Mouse (Mus musculus) urinary bladder, postnatal 36 days (tissue): ENCODE data around the gene 4930524B15Rik.
"Not testable (repeated sequence)": the region's sequence is repeated elsewhere in the genome, so short reads cannot be mapped to it uniquely, and the experiment has no call there.

ENCODE experiments used
- DNase-seq, 2 experiments: peaks; one replicate each; pipeline ENCODE4 v3.0.0; 2022; ENCODE audit warnings: low spot score in 2 of 2, mixed read lengths in 1 of 2

4930524B15Rik gene

DNA sequence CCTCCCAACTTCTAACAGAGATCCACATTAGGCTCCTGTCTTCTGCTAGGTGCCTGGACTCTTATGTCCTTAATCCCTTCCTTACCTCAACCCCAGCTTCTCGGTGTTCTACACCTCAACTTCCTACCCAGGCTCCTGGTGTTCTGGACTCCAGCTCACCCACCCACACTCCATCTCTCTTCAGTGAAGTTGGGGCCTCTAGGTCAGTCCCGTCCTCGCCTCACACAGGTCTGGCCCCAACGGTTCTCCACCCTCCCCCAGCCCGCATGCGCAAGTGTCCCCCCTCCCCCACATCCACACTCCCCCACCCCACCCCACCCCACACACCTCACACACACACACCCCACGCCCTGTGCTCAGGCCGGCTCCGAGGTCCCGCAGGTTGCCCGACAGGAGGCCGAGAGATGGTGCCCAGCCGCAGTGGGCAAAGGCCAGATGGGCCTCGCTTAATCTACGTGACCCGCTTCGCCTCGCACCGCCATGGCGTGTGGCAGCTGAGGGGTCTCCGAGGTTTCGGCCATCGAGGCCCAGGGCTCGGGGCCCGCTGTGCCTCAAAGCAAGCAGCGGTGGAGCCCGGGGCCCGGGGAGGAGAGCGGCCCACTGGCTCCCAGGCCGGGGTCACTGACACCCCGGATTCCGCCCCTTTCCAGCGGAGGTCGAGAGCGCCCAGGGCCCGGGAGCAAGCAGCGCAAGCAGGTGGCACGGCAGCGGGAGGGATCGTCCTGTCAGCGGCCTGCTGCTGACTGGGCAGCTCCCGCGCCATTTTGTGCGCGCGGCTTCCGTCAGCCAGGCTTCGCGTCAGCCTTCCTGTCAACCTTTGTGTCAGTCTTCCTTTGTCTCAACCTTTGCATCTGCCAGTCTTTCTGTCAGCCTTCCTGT is at the start of gene 4930524B15Rik:
TSS of gene 4930524B15Rik (plus strand) at position 337 of the 879 bp plus-strand sequence.
- DNase-seq = no peak

DNA sequence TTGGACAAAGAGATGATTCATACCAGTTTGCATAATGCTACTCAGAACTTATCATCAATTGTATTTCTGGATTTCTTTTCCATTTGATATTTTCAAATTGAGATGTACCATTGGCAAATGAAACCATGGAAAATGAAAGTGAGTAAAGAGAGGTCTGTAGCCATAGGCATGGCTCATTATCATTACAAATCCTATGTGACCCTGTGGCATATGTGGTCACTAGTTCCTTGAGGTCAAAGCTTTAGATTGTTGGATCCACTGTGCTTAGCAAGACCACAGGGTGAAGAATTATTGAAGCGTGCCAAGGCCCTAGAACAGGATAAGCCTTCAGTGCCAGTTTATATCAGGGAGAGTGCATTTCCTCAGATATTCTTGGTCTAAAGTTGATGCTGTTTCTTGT is 47.6 kb upstream of the 4930524B15Rik start:
- no peak for DNase-seq

DNA sequence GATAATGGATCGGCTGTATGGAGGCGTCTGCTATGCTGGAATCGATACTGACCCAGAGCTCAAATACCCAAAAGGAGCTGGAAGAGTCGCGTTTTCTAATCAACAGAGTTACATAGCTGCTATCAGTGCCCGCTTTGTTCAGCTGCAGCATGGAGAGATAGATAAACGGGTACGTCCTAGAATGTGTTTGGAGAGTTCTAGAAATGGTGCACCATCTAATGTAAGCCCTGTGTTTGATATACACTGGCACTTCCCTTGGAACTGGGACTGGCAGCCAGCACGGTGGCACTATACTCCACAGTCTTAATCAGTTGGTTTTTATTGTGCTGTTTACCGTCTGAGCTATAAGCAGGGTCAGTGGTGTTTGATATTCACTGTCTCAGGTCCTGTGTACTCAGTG is 35.3 kb upstream of the 4930524B15Rik start:
- DNase-seq = no peak

DNA sequence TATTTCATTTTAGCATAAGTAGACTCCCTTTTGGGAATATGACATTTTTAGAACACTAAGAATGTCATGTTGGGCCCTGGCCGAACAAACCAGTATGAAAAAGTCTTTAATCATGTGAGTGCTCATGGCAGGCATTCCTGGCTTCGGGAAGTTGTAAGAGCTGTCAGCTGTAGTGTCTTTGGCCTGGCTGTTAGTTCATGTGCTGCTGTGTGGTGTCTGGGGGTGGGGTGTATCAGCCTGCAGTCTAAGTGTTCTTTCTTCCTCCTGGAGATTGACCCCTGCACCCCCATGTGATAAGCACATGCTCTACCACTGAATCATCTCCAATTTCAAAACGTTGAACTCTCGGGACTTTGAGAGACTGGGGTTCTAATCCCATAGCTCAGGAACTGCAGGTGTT is 29.7 kb upstream of the 4930524B15Rik start:
- DNase-seq = no peak

DNA sequence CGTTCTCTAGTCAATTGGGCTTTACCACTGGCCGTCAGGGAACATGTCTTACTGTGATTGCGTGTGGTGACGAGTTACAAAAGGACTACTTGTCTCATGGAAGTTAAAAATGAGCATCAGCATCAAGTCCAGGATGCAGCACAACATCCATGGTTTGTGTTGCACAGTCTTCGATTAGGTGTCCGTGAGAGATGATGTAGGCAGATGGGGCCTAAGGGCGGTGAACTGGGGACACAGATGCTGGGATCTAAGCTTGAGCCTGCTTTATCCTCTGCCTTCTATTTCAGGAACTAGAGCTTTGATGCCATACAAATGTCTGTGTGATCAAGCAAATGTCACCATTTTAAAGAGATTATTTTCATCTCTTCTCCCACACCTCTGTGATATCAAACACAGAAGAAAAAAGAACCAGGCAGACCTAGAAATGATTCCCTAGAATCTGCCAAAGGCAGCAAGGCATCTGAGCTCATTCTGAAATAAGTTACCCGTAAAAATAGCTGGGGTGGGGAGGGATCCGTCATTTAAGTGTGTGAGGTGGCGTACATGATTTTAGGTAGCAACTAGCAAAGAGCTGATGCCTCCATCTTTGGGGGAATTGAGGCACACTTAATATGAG is 28.4 kb upstream of the 4930524B15Rik start:
- DNase-seq = no peak

DNA sequence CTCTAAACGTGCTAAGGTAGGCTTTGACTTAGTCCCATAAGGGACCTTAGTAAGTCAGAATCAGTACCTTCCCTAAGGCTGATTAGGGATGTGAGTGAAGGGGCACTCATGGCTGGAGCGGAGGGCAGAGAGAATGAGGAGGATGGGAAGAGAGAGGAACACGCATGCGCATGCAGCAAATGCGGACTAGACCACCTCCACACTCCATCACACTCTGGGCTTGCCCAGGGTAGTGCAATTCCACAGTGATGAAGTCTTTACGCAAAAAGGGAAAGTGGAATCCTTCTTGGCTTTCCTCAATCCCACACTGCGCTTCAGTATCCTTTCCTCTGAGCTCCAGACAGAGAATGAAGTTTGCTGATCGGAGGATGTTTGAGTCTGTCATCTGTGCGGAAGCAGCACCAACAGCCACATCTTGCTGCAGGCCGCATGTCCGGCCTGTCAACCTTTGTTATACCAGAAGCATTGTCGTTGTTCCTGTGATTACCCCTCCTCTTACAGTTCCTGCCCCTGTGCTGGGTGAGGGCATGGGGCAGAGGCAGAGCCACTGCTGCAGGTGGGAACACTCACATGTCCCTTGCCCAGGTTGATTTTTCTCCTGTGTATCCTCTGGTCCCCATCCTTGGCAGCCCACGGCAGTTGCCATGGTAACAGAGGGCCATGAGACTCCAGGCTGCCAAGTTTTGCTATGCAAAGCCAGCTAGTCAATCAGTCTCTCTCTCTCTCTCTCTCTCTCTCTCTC is 24.3 kb upstream of the 4930524B15Rik start:
- DNase-seq = no peak

DNA sequence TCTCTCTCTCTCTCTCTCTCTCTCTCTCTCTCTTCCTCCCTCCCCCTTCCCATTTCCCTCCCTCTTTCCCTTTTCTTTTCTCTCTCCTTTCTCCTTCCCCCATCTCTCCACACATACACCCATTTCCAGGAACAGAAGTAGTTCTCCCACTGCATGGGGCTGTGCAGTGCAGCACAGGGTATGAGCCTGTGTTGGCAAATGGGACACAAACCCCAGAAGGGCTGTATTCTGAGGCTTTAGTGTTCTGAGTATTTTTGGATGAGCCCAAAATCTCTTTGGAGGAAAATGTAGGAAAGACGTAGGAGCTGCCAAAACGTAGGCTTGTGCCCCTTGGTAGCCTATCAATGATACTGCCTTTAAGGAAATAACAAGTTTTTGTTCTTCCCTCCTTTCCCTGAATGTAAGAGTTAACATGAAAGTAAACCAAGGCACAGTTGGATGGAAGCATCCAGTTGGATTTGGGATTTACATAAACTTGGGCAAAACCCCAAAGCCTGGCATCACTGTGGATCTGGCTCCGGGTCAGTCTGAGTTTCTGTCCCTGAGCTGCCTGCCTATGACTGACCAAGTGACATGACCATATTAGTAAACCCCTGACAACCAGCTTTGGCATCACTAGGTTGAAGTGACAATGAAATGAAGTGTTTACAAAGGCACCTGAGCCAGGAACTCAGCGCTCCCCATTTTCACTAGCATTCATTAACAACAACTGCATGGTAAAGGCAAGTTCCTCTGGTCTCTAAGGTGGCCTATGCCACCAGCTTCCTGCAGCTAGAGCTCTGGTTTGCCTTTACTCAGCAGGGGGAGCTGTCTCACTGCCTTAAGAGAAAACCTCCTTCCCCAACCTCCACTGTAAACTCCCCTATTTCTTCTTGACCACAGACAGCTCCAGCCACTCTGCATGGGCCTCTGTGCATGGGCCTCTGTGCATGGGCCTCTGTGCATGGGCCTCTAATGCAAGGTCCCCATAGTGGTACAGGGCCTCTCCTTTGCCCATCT is 23.5 kb upstream of the 4930524B15Rik start:
- DNase-seq = no peak

DNA sequence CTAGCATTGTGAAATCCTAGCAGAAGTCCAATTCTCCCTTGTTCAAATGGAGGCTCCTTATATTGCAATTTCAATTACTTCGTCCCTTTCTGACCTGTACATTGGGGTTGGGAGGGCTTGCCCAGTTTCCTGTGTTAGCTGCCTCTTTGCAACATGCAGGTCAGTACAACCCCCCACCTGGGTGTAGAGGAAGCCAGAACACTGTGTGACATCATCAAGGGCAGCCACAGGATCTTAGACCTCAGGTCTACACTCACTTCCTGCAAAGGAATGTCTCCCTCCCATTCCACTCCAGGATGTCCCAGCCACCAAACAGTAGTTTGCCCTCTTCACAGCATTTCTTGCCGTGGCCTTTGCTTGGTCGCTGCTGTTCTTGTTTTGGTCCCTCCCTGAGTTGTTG is 19.9 kb upstream of the 4930524B15Rik start:
- no peak for DNase-seq

DNA sequence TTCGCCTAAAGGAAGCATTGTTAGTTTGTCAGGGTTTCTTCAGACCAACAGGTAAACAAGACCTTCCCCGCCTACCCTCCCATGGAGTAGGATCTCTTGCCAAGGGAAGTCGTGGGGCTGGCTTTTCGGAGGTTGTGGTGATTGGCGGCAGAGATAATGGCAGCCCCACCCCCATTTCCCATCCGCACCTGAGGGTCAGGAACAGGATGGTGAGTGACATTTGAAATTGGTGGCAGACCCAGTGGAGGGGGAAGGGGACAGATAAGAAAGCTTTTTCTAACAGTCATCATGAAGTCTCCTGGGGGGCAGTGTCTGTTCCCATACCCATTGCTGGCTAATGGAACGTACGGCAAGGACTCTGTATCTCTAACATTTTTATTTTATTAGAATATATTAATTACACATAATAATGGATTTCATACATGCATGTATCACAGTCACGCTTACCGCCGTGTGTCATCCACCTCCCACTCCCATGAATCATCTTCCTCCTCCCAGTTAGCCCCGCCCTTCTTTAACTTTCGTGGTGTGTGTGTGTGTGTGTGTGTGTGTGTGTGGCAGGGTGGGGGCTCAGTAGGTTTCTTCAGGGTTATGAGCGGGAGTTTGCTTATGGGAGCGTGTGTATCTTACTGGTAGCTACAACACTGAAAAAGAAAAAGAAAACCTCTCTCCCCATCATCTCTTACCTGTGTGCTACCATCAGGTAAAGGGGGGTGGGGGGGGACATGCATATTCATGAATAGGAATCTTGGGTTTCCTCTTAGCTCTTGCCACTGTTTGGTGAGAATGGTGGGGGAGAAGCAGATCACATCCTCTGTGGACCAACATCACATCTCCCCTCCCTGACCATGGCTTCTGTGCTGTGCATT is 16.7 kb upstream of the 4930524B15Rik start:
- no peak for DNase-seq

DNA sequence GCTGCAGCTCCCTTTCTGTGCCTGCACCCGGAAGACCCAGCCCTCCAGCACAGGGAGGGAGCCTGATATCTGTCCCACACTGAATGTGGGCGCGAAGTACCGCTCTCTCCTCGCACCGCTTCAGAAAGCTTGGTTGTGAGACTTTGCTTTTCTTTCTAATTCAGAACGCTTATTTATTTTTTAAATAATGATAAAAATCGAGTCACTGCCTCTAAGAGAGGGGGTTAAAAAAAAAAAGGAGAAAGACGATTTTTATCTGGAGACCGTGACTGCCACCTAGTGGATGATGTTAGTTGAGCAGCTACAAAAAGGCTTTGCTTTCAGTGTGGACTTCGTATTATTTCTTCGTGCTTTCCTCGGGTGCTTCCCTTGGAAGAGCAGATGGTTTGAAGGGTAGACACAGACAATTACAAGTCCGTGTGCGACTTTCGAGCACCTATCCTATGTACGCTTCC is 16.0 kb upstream of the 4930524B15Rik start:
- peak; percentile 43 to 56 for DNase-seq

DNA sequence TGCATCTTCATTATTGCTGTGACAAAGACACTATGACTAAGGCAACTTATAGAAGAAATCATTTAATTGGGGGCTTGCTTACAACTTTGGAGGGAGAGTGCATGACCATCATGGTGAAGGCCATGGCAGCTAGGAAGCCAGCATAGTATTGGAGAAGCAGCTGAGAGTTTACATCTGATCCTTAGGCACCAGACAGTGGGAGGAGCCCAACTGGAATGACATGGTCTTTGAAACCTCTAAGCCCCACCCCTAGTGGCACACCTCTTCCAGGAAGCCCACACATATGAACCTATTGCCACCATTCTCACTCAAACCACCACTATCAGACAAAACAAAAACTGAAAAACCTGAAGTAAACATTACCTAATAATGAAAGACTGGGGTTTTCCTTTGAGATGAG is 5.3 kb upstream of the 4930524B15Rik start:
- DNase-seq = no peak

DNA sequence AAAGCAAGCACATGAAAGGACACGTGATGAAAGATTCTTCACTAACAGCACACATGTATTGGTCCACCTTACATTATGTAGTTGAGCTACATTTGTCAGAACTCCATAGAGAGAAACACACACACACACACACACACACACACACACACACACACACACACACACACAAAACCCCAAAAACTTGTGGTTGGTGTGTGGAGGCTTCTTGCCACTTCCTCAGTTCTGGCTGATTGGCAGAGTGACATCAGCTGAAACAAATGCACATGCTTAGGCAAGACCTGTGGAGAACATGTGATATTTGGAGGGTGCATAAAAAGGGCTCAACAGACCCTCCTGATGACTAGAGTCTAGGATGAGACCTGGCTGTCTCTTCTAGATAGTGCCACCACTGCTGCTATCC is 1.4 kb upstream of the 4930524B15Rik start:
- no peak for DNase-seq

DNA sequence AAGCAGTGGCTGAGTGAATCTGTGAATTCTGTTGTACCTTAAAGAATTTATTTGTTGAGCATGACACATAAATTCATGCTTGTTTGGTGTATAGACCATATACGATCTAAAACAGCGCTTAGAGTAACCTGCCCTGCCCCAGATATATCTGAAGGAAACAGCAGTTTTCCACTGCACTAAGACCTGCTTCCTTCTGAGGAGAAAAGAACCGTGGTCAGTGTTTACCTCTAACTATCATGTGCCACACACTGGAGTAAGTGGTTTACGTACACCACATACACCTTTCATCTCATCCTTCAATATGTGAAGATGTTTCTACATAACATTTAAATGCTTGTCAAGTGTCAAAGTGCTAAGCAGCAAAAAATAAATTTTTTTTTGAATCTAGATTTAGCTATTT is 8.7 kb downstream of the 4930524B15Rik start:
- DNase-seq = no peak

DNA sequence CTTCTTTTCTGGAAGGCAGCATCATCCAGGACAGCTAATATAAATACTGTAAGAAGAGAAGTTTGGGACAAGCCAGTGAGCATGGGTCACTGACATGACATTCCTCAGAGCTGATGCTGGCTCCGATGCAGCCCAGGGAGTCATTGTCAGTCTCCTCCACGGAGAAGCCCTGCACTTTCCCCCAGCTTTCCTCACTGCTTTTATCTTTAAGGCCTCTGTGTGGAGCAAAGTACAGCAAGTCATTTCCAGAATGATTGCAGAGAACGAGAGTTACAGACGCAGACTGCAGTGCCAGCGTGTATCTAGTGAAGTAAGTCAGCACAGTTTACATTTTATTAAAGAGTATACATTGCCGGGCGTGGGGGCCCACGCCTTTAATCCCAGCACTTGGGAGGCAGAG is 9.4 kb downstream of the 4930524B15Rik start:
- DNase-seq = no peak

DNA sequence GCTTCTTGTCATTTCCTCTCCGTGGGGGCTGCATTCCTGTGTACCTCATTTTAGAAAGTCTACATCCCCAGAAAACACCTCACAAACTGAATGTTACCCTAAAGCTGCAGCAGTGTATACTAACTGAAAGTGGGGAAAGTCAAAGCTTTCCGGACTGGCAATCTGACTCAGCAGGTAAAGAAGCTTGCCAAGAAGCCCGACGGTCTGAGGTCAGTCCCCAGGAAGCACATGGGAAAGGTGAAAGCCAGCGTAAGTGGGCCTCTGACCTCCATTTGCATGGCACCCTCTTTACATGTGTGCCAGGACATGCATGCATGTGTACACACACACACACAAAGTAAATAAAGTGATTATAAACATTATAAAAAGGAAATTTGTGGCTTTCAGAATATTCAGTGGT is 10.3 kb downstream of the 4930524B15Rik start:
- DNase-seq = no peak

DNA sequence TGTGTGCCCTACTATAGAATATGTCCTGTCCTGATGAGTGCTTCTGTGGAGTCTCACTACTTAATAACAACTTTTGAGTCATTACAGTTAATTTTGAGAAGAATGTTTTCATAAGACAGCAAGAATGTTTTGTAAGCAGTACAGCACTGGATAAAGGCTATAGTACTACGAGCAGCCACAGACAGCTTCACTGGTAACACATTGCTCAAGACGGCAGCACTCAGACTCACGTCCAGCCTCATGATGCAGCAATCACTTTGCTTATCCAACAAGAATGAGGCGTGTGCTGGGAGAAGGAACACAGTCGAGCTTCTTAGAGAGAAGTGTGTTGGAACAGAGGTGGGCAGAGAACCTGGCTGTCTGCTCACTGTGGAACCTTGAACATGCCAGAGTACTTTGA is 10.7 kb downstream of the 4930524B15Rik start:
- DNase-seq = no peak

DNA sequence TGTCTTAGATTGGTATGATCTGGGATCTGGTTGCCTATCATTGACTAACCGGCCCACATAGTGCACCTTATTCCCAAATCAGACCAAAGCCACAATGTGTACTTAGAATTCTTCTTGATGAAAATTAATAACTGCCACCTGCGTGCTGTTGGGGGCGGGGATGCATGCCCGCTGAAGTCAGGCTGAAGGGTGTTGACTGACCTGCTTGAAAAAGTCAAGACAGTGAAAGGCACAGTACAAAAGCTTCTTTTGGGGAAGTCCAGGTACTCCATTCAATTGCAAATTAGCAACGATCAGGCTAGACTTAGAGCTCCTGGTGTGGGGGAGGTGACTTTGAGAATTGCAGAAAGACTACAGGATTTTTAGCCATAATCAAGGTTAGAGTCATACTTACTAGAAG is 14.7 kb downstream of the 4930524B15Rik start:
- not testable (repeated sequence) for DNase-seq

DNA sequence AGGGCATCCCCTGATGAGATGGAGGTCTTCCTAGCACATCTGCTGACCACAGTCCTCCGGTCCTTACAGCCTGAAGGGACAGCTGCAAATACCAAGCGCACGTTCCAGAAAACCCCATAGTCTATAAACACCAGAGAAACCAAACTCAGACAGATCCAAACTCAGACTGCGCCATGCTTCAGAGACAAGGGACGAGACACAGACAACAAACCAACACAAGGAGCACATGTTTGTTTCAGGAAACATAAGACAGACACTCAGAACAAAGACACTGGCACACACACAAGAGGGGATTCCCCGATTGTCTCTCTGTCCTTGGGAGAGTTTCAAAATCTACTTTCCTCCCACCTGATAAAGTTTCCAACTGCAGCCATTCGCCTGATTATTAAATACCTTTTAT is 16.4 kb downstream of the 4930524B15Rik start:
- no peak for DNase-seq

DNA sequence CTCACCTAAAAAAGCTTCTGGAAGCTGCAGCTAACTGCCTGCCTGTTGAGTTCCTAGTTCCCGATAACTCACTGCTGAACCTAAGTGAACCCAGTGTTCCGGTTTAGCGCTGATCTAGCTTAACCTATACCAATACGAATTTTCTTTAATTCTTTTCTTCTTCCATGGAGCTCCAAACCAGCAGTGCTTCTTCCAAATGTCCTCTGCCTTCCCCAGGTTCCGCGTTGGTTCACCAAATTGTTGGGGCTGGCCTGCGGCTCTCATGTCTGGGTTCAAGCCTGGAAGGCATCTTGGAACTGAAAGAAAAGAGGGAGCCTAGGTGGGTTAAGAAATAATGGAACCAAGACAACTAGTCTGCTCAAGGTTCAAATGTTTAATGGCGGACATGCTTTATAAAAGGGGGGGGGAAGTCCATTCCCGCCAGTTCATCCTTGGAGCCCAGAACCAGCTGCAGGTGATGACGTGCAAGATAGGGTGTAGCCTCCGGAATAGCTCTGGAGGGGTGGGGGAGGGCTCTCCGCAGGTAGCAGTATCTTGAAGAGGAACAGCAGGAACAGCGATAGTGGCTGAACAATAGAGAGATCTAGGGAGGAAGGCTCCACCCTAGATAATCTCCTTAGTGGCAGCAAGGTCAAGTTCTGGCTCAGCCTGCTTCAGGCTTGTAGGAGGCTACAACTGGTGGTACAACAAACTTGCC is 17.0 kb downstream of the 4930524B15Rik start:
- DNase-seq = not testable (repeated sequence)

DNA sequence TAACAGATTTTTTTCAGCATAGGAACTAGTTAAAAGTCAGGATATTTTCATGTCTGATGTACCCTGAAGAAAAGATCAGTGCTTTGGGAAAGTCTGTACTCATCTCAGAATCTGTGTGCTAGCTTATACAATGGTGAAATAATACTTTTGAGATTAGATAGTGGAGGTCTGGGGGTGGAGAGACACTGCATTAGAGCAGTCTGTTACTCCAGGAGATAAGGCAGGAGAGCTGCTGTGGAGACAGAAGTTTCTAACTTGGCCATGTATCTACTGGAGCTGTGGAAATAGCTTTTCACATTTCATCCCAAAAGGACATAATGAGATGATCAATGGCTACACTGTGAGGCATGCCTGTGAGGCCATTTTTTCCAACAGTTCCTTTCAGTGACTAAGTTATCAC is 17.9 kb downstream of the 4930524B15Rik start:
- no peak for DNase-seq
